9 mouse cellular contexts compared by ENCODE assay signal in the genomic region with DNA sequence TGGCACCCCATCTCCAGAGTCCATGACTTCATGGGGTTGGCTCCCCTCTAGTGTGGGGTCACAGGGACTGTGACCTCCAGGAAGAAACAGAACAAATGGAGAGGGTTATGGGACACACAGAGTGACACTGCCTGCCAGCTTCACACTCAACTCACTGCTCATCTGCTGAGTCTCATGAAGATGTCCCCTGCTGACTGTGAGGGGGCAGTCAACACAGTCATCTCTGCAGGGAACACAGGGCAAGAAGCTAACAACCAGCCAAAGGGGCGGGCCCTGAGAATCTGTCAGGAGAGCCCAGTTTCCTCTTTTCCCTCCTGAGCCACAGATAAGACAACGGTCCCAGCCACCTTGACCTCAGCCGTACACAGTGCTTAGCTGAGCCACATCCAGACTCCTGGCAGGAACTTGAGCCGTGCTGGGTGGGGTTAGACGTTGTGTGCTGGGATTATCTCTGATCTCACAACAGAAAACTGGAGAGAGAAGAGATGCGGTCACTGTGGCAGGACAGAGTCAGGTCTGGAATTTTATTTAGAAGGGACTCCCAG.
DNase-seq lines count a peak whose midpoint lies in the region; ATAC-seq lines count a peak whose summit lies in the region.
"Had no signal": no experiment of that assay in that cellular context is flagged by ENCODE, and none has a peak within 500 bp of the region (broad histone marks: within the 10 kb centered on the region; RNA-seq: fewer than 3 reads in every experiment).

No protein-coding gene starts in this region.

- DNase-seq in kidney, adult 18-20 months, result no peak
- DNase-seq in ZHBTc4 (ENCODE audit: low read depth, low spot score), result peak; percentile 38
- no peak for DNase-seq in gastrocnemius, postnatal 36 days

- peak overlapping the region; percentile 23 for H3K4me2 ChIP-seq in kidney, embryonic 15.5 days
- peak overlapping the region; percentile 53 for H3K4me2 ChIP-seq in forebrain, embryonic 16.5 days (ENCODE audit: low read length)
- H3K4me2 ChIP-seq in midbrain, embryonic 13.5 days (replicated peaks), result peak overlapping the region; percentile 55
- H3K4me2 ChIP-seq: embryonic facial prominence, embryonic 15.5 days; lung, embryonic 15.5 days had no signal

- no peak overlapping the region for H3K4me3 ChIP-seq in kidney, embryonic 15.5 days (replicated peaks)
- peak overlapping the region; percentile 27 for H3K4me3 ChIP-seq in forebrain, embryonic 16.5 days (replicated peaks; ENCODE audit: low read length)
- peak overlapping the region; percentile 26 for H3K4me3 ChIP-seq in midbrain, embryonic 13.5 days (replicated peaks)
- H3K4me3 ChIP-seq: embryonic facial prominence, embryonic 15.5 days; lung, embryonic 15.5 days had no signal

- H3K36me3 ChIP-seq in kidney, embryonic 15.5 days, result no peaks in the 10 kb centered on the region
- no peaks in the 10 kb centered on the region for H3K36me3 ChIP-seq in forebrain, embryonic 16.5 days (ENCODE audit: control insufficient read depth, insufficient read depth)
- H3K36me3 ChIP-seq in midbrain, embryonic 13.5 days, result no peaks in the 10 kb centered on the region
- H3K36me3 ChIP-seq: embryonic facial prominence, embryonic 15.5 days; lung, embryonic 15.5 days had no signal

- no peak for ATAC-seq in kidney, embryonic 15.5 days (replicated peaks; ENCODE audit: low FRiP score)
- ATAC-seq in forebrain, embryonic 16.5 days, result 0 out of 2 replicates have a peak, but pooled peaks have one; percentile 23
- peak; percentile 72 for ATAC-seq in midbrain, embryonic 13.5 days
- ATAC-seq in erythroblast, adult 5-6 weeks (replicated peaks; ENCODE audit: low FRiP score, poor library complexity, severe bottlenecking), result no peak

- H3K4me1 ChIP-seq in kidney, embryonic 15.5 days, result peaks cover 8% of the 10 kb centered on the region; the same call in 1 of the 2 replicates
- H3K4me1 ChIP-seq in forebrain, embryonic 16.5 days (replicated peaks; ENCODE audit: control insufficient read depth, insufficient read depth, low read length), result peaks cover 12% of the 10 kb centered on the region
- peaks cover 18% of the 10 kb centered on the region for H3K4me1 ChIP-seq in midbrain, embryonic 13.5 days (replicated peaks)
- H3K4me1 ChIP-seq: embryonic facial prominence, embryonic 15.5 days; lung, embryonic 15.5 days had no signal

- H3K27ac ChIP-seq in kidney, embryonic 15.5 days, result no peak overlapping the region
- H3K27ac ChIP-seq in forebrain, embryonic 16.5 days (ENCODE audit: low read length), result no peak overlapping the region
- H3K27ac ChIP-seq in midbrain, embryonic 13.5 days, result no peak overlapping the region
- H3K27ac ChIP-seq: embryonic facial prominence, embryonic 15.5 days; lung, embryonic 15.5 days had no signal

- H3K9me3 ChIP-seq in kidney, embryonic 15.5 days (replicated peaks), result no peaks in the 10 kb centered on the region
- H3K9me3 ChIP-seq in forebrain, embryonic 16.5 days (ENCODE audit: control insufficient read depth, low read length), result no peaks in the 10 kb centered on the region
- no peaks in the 10 kb centered on the region for H3K9me3 ChIP-seq in midbrain, embryonic 13.5 days
- H3K9me3 ChIP-seq: embryonic facial prominence, embryonic 15.5 days; lung, embryonic 15.5 days had no signal

- 2% methylated on average over 6 of the region's 6 CpGs for WGBS in kidney, embryonic 15.5 days
- WGBS in forebrain, embryonic 16.5 days, result under 1% methylated on average over 6 of the region's 6 CpGs
- 0% methylated on average over 6 of the region's 6 CpGs for WGBS in midbrain, embryonic 13.5 days

- H3K27me3 ChIP-seq in kidney, embryonic 15.5 days, result peaks cover 24% of the 10 kb centered on the region
- H3K27me3 ChIP-seq in forebrain, embryonic 16.5 days (replicated peaks; ENCODE audit: control insufficient read depth, insufficient read depth, low read length), result peaks cover 3% of the 10 kb centered on the region
- peaks cover 87% of the 10 kb centered on the region for H3K27me3 ChIP-seq in midbrain, embryonic 13.5 days
- H3K27me3 ChIP-seq: lung, embryonic 15.5 days had no signal

- H3K9ac ChIP-seq in kidney, embryonic 15.5 days, result no peak overlapping the region
- peak overlapping the region; percentile 20; the same call in 1 of the 2 replicates for H3K9ac ChIP-seq in forebrain, embryonic 16.5 days (replicated peaks; ENCODE audit: low read depth, low read length)
- H3K9ac ChIP-seq in midbrain, embryonic 13.5 days (replicated peaks), result peak overlapping the region; percentile 51
- H3K9ac ChIP-seq: embryonic facial prominence, embryonic 15.5 days; lung, embryonic 15.5 days had no signal

- intact Hi-C loops in gastrocnemius, postnatal 36 days (cut with DNase I), result no loop called here

Comparison
In these comparisons a context has a peak if more than half of its experiments do, and no peak if none do; other contexts are left out.
1. ATAC-seq: peak in forebrain, embryonic 16.5 days (single experiment) and midbrain, embryonic 13.5 days (single experiment); none in kidney, embryonic 15.5 days (single experiment) and erythroblast, adult 5-6 weeks (single experiment).
2. Peak in every context shown above with its lines, with median percentiles within 50 percentile points of each other: H3K4me2 ChIP-seq.